Mouse (Mus musculus) limb, embryonic 11.5 days (tissue): ENCODE measurements around the gene Fgfr2. TPM values are rescaled to one million over a fixed set of nuclear protein-coding genes. Genes with fewer than 3 reads are reported as not detected.

Source experiments
- ATAC-seq: fragments of 200-750 bp; cut with Nextera tagmentation; 2 replicates; pipeline ENCODE4 v1.8.0; 2017; ENCODE audit warnings: low read depth; ENCODE audit not compliant: insufficient number of reproducible peaks, low FRiP score, low TSS enrichment
- DNase-seq: peaks from one replicate; pipeline ENCODE4 v3.0.0-alpha.2; 2015; ENCODE audit warnings: low spot score
- H3K27ac ChIP-seq: fragments of 300-500 bp; sonication (generic); replicated peaks from 2 replicates; pipeline ENCODE4 v1.5.1; 2014; ENCODE audit warnings: low read depth, mild to moderate bottlenecking, low read length
- H3K27me3 ChIP-seq: fragments of 300-500 bp; sonication (generic); 2 replicates; pipeline ENCODE4 v1.6.1; 2014; ENCODE audit warnings: mild to moderate bottlenecking, low read length, mixed read lengths; ENCODE audit not compliant: control insufficient read depth, insufficient read depth
- H3K36me3 ChIP-seq: fragments of 300-500 bp; sonication (generic); 2 replicates; pipeline ENCODE4 v1.6.1; 2014; ENCODE audit warnings: mild to moderate bottlenecking, low read length, moderate library complexity, mixed read lengths; ENCODE audit not compliant: control insufficient read depth, insufficient read depth
- H3K4me1 ChIP-seq: fragments of 300-500 bp; sonication (generic); 2 replicates; pipeline ENCODE4 v1.6.1; 2014; ENCODE audit warnings: low read length, mixed read lengths; ENCODE audit not compliant: control insufficient read depth, insufficient read depth
- H3K4me2 ChIP-seq: fragments of 300-500 bp; sonication (generic); 2 replicates; pipeline ENCODE4 v1.6.1; 2014; ENCODE audit warnings: low read depth, mild to moderate bottlenecking, moderate library complexity; ENCODE audit not compliant: severe bottlenecking
- H3K4me3 ChIP-seq: fragments of 300-500 bp; sonication (generic); 2 replicates; pipeline ENCODE4 v1.5.1; 2014; ENCODE audit warnings: low read depth, low read length
- H3K9ac ChIP-seq: fragments of 300-500 bp; sonication (generic); 2 replicates; pipeline ENCODE4 v1.6.1; 2014; ENCODE audit warnings: mild to moderate bottlenecking, low read length
- H3K9me3 ChIP-seq: fragments of 300-500 bp; sonication (generic); 2 replicates; pipeline ENCODE4 v1.6.1; 2016; ENCODE audit warnings: low read length; ENCODE audit not compliant: control insufficient read depth
- WGBS: fragments of 180-500 bp; shearing (Covaris S2); extraction: QIAGEN DNeasy Blood & Tissue Kit; methylation state at CpG from one replicate; pipeline ENCODE4 v1.1.7; 2014; 5-methylcytosine and 5-hydroxymethylcytosine counted together
- polyA plus RNA-seq: library from polyadenylated mRNA; unstranded; fragments of >200 nt; fragmentation: Nextera tagmentation; extraction: Ambion mirVana; gene quantifications from 2 replicates; pipeline ENCODE4 v1.2.1, GENCODE M21; 2014

The Fgfr2 gene
- polyA plus RNA-seq, 1 experiment from 2014 or later, result 60.1 TPM

DNA sequence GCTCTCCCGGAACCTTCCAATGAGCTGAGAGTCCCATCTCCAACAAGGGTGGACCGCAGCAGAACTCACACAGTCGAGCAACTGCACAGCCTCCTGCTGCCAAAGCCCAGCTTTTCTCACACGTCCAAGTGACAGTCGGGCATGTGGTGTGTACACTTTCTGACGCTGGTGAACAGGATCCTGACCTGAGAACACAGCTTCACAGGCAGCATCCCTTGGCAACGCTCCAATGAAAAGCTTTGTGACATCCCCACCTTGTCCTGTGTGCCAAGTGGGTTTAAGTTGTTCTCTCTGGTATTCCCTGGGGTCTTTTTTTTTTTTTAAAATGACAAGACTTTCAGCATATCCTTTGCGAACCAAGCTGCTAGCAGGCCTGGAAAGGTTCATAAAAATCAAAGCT, 886.4 kb downstream of the Fgfr2 start:
- Histone ChIP-seq H3K9ac (no peak overlapping the region), H3K4me2 (no peak overlapping the region), H3K4me3 (no peak overlapping the region), H3K27me3 (no peaks in the 10 kb centered on the region), H3K27ac (no peak overlapping the region), H3K9me3 (no peaks in the 10 kb centered on the region), H3K4me1 (no peaks in the 10 kb centered on the region), H3K36me3 (peaks cover 2% of the 10 kb centered on the region; the same call in 1 of the 2 replicates)
- WGBS, result 81% methylated on average over 8 of the region's 8 CpGs
- DNase-seq, result no peak
- ATAC-seq, result no peak

DNA sequence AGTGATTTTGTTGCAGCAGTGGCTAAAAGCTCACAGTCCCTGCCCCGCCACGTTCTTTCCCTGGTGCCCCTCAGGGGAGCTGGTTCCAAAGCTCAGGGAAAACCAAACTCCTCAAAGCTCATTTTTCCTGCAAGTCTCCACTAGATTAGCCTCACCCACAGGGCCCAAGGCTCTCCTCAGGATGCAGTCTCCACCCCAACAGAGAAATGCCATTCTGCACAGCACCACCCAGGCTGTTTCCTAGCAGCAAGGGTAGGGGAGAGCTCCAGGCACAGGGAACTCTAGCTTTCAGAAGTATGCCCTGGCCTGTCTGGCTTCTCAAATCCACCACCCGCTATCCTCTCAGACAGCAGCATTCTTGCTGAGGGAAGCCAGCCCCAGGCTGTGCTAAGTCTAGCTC, 888.9 kb downstream of the Fgfr2 start:
- no peaks in the 10 kb centered on the region for H3K9me3 ChIP-seq
- no peak for ATAC-seq
- no peak overlapping the region for H3K4me3 ChIP-seq
- no peak overlapping the region for H3K9ac ChIP-seq
- H3K36me3 ChIP-seq, result peaks cover 2% of the 10 kb centered on the region; the same call in 1 of the 2 replicates
- H3K27ac ChIP-seq, result no peak overlapping the region
- no peak overlapping the region for H3K4me2 ChIP-seq
- no peak for DNase-seq
- 74% methylated on average over 3 of the region's 3 CpGs for WGBS
- H3K4me1 ChIP-seq, result no peaks in the 10 kb centered on the region
- no peaks in the 10 kb centered on the region for H3K27me3 ChIP-seq

DNA sequence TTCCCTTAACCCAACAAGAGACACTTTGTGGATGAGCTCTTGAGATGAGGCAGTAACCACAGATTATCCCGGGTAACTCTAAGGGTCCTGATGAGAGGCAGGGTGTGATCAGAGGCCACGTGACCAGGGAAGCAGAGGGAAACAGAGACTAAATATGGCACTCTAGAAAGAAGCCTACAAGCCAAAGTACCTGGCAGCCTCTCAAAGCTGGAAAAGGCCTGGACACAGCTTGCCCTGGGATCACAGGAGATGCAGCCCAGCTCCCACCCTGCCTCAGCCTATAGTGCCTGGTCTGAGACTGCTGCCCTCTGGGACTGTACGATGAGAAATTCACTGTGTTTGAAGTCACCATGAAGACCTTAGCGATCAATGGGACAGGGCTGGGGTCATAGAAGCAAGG, 889.4 kb downstream of the Fgfr2 start:
- H3K36me3 ChIP-seq, result no peaks in the 10 kb centered on the region
- no peak overlapping the region for H3K9ac ChIP-seq
- no peak overlapping the region for H3K27ac ChIP-seq
- H3K4me3 ChIP-seq, result no peak overlapping the region
- ATAC-seq, result no peak
- WGBS, result 87% methylated on average over 4 of the region's 4 CpGs
- DNase-seq, result no peak
- H3K27me3 ChIP-seq, result no peaks in the 10 kb centered on the region
- no peak overlapping the region for H3K4me2 ChIP-seq
- no peaks in the 10 kb centered on the region for H3K9me3 ChIP-seq
- no peaks in the 10 kb centered on the region for H3K4me1 ChIP-seq

DNA sequence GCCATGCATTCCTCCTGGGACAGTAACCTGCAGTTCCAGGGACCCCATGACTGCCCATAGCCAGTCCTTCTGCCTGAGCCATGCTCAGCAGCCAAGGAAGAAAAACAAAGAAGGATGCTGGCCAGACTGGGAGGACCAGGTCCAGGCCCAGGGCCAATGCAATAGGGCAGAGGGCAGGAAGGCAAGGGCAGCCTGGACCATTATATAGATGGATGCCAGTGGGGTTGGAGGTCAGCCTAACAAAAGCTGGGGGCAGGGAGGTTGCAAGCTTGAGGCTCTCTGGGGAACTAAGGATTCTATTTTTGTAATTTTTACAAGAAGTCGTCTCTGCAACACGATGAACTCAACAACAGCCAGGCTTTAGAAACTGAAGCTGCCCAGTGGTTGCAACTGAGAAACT, 890.2 kb downstream of the Fgfr2 start:
- ATAC-seq (no peak), DNase-seq (no peak)
- Histone ChIP-seq H3K4me2 (no peak overlapping the region), H3K4me1 (no peaks in the 10 kb centered on the region), H3K4me3 (no peak overlapping the region), H3K9ac (no peak overlapping the region), H3K9me3 (no peaks in the 10 kb centered on the region), H3K27ac (no peak overlapping the region), H3K36me3 (no peaks in the 10 kb centered on the region), H3K27me3 (no peaks in the 10 kb centered on the region)
- whole genome bisulfite sequencing, result 51% methylated on average over 2 of the region's 2 CpGs

DNA sequence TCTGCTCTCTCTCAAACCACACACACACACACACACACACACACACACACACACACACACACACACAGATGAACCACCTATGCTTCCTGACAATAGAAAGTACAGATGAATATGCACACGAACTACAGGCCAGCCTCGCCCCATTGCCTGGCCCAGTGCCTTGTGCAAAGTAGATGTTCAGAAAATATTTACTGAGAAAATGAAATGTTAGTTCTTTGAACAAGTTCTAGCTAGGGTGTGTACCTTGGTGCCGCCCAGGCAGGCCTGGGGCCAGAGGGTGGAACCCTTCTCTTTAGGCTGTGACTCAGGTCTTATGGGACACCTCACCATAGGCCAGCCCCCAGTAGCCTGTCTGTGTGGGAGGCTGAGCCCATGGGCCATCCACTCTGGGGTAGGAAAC, 891.7 kb downstream of the Fgfr2 start:
- WGBS, result 87% methylated on average over 3 of the region's 3 CpGs
- Histone ChIP-seq H3K9me3 (no peaks in the 10 kb centered on the region), H3K4me2 (no peak overlapping the region), H3K36me3 (no peaks in the 10 kb centered on the region), H3K4me1 (no peaks in the 10 kb centered on the region), H3K27ac (no peak overlapping the region), H3K27me3 (no peaks in the 10 kb centered on the region), H3K4me3 (no peak overlapping the region), H3K9ac (no peak overlapping the region)
- ATAC-seq, result no peak
- DNase-seq, result no peak

DNA sequence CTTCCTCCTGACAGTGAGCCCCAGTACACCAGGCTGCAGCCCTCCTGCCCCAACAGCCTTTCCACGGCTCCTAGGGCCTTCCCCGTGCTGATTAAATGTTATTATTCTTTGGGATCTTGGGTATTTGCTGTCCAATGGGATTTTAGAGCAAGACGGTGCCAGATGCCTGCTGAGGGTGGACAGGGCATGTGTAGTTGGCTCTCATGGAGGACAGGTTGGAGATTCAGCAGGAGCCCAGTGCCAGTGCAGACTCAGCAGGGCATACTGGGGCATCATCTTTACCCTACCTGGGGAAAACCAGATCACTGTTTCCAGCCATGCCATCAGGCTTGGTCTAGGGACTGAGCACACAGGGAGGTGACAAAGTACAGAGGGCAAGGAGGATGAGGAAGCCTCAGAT, 892.2 kb downstream of the Fgfr2 start:
- H3K4me2 ChIP-seq, result no peak overlapping the region
- no peaks in the 10 kb centered on the region for H3K36me3 ChIP-seq
- no peaks in the 10 kb centered on the region for H3K27me3 ChIP-seq
- DNase-seq (no peak), ATAC-seq (no peak)
- no peaks in the 10 kb centered on the region for H3K9me3 ChIP-seq
- no peak overlapping the region for H3K4me3 ChIP-seq
- no peak overlapping the region for H3K9ac ChIP-seq
- no peaks in the 10 kb centered on the region for H3K4me1 ChIP-seq
- 89% methylated on average over 3 of the region's 3 CpGs for WGBS
- H3K27ac ChIP-seq, result no peak overlapping the region

DNA sequence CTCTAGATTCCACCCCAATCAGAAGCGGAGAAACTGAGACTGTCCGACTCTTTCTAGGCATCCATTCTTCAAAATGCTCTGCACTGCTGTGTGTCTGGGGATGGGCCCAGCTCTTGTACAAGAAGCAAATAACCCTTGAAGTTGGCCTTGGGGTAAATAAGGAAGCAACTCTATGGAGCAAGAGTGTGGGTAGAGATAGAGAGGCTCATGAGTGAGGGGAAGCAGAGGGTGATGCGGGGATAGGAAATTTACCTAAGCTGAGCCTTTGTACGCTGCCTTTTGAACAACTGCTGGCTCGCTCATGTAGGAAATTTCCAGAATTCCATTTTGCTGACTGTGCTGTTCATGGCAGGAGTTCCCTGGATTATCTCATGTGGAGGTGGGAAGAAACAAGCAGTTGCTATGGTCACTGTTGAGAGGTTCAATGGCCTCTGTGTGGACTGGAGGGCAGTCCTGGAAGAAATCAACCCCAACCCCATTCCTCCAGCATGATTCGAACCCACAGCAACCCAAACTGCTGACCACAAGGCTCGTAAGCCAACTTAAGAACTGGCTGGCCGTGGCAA, 896.0 kb downstream of the Fgfr2 start:
- Histone ChIP-seq H3K9ac (no peak overlapping the region), H3K27ac (no peak overlapping the region), H3K27me3 (no peaks in the 10 kb centered on the region), H3K36me3 (no peaks in the 10 kb centered on the region), H3K4me2 (no peak overlapping the region), H3K4me1 (no peaks in the 10 kb centered on the region), H3K9me3 (no peaks in the 10 kb centered on the region), H3K4me3 (no peak overlapping the region)
- no peak for ATAC-seq
- WGBS, result 88% methylated on average over 8 of the region's 8 CpGs
- no peak for DNase-seq

DNA sequence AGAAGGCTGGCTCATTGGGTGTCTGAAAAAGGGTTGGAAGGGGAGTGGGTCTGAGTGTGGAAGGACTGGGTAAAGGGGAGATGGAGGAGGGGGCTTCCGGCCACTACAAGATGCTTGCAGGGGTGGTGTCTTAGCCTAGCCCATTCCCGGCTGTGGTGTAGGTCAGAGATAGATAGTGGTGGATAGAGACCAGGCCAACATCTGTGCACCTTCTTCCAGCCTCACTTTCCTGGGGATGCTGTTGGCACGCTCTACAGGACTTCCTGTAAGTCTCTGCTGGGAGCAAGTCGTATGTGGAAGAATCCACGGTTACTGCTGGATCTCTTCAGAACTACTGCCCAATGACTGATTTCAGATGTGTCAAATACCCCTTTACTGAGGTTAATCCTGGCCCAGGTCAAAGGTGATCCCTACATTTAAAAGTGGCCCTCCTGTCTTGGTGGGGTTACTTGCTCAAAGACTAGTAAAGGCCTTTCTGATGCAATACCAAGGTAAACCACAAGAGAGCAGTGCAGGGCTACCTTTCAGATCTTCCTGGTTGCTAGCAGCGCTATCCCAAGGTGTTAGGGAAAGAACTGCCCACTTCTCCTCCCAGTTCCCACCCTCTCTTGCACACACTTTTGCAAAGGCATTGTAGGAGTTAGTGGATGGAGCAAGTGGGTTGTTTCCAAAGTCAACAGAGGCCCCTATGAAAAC, 896.6 kb downstream of the Fgfr2 start:
- Histone ChIP-seq H3K9ac (no peak overlapping the region), H3K9me3 (no peaks in the 10 kb centered on the region), H3K4me1 (no peaks in the 10 kb centered on the region), H3K27ac (no peak overlapping the region), H3K4me3 (no peak overlapping the region), H3K4me2 (no peak overlapping the region), H3K27me3 (no peaks in the 10 kb centered on the region), H3K36me3 (no peaks in the 10 kb centered on the region)
- ATAC-seq, result no peak
- 55% methylated on average over 6 of the region's 6 CpGs for WGBS
- DNase-seq, result peak; percentile 92
